Mouse (Mus musculus) heart, postnatal 10 days (tissue): ENCODE measurements around the gene Rnaset2b. TPM values are rescaled to one million over a fixed set of nuclear protein-coding genes. Genes with fewer than 3 reads are reported as not detected.
A peak's percentile ranks its signal among the peaks of the same experiment; 100 is the strongest.
"Not testable (repeated sequence)": the region's sequence is repeated elsewhere in the genome, so short reads cannot be mapped to it uniquely, and the experiment has no call there.

Experiments
- DNase-seq, 2 experiments: peaks; one replicate each; pipeline ENCODE4 v3.0.0; 2021
- intact Hi-C: fragments of 180-260 bp; cut with DNase I; formaldehyde crosslinking; loops from one replicate; pipeline ENCODE4 v1.15.1; 2025
- total RNA-seq, 2 experiments: library from RNA; stranded (reverse); gene quantifications; 2 replicates each; pipeline ENCODE4 v1.2.3; 2021

The Rnaset2b gene
- total RNA-seq, 2 experiments from 2014 or later = 191 to 203 TPM

- intact Hi-C loops = not testable (repeated sequence)
These were observed 8.9 kb downstream of the Rnaset2b start for GRCm38 (mm10) chr17:6979380-6979779.

GRCm38 (mm10) chr17:6980144-6980543 is 9.7 kb downstream of the Rnaset2b start:
- intact Hi-C loops, DNase-seq: not testable (repeated sequence)

More at GRCm38 (mm10) chr17:6979380-6979779, 8.9 kb downstream of the Rnaset2b start:
- not testable (repeated sequence) for DNase-seq

GRCm38 (mm10) chr17:6986118-6986517 is 15.7 kb downstream of the Rnaset2b start:
- DNase-seq, intact Hi-C loops: not testable (repeated sequence)

GRCm38 (mm10) chr17:6995504-6995903 is 25.1 kb downstream of the Rnaset2b start:
- DNase-seq, intact Hi-C loops: not testable (repeated sequence)

GRCm38 (mm10) chr17:6996826-6997225 is 26.4 kb downstream of the Rnaset2b start:
- intact Hi-C loops, DNase-seq: not testable (repeated sequence)

- DNase-seq, intact Hi-C loops: not testable (repeated sequence)
These were observed 27.5 kb downstream of the Rnaset2b start for GRCm38 (mm10) chr17:6997778-6998490.

- DNase-seq, intact Hi-C loops: not testable (repeated sequence)
These were observed 31.6 kb downstream of the Rnaset2b start for GRCm38 (mm10) chr17:7001790-7002585.

- intact Hi-C loops, DNase-seq: not testable (repeated sequence)
These were observed 33.0 kb downstream of the Rnaset2b start for GRCm38 (mm10) chr17:7003392-7003791.

GRCm38 (mm10) chr17:7005646-7006045 is 35.2 kb downstream of the Rnaset2b start:
- DNase-seq, intact Hi-C loops: not testable (repeated sequence)

GRCm38 (mm10) chr17:7008885-7009284 is 38.5 kb downstream of the Rnaset2b start:
- DNase-seq, intact Hi-C loops: not testable (repeated sequence)

- DNase-seq = not testable (repeated sequence)
These were observed 39.0 kb downstream of the Rnaset2b start for GRCm38 (mm10) chr17:7009440-7009839.

GRCm38 (mm10) chr17:7009901-7010300 is 39.5 kb downstream of the Rnaset2b start:
- intact Hi-C loops = not testable (repeated sequence)

More at GRCm38 (mm10) chr17:7009440-7009839, 39.0 kb downstream of the Rnaset2b start:
- intact Hi-C loops = not testable (repeated sequence)

GRCm38 (mm10) chr17:7014190-7014589 is 43.8 kb downstream of the Rnaset2b start:
- intact Hi-C loops, DNase-seq: not testable (repeated sequence)

More at GRCm38 (mm10) chr17:7009901-7010300, 39.5 kb downstream of the Rnaset2b start:
- not testable (repeated sequence) for DNase-seq

- intact Hi-C loops, DNase-seq: not testable (repeated sequence)
These were observed 54.8 kb downstream of the Rnaset2b start, which contains the start of gene Gm1604a for GRCm38 (mm10) chr17:7025257-7025656. Gene Gm1604a (plus strand): TSS chr17:7025568.

GRCm38 (mm10) chr17:7025764-7026346 is 55.4 kb downstream of the Rnaset2b start:
- intact Hi-C loops, DNase-seq: not testable (repeated sequence)

GRCm38 (mm10) chr17:7030204-7030603 is 59.8 kb downstream of the Rnaset2b start:
- intact Hi-C loops = not testable (repeated sequence)
- DNase-seq = peak in 1 of 2 experiments; percentile 10

GRCm38 (mm10) chr17:7030622-7031174 is 60.3 kb downstream of the Rnaset2b start:
- intact Hi-C loops, DNase-seq: not testable (repeated sequence)

- intact Hi-C loops, DNase-seq: not testable (repeated sequence)
These were observed 63.0 kb downstream of the Rnaset2b start for GRCm38 (mm10) chr17:7033192-7034166.
